Mouse (Mus musculus) common myeloid progenitor, adult 5-6 weeks (primary cell): ENCODE data around the gene Pou6f1. TPM values are rescaled to one million over a fixed set of nuclear protein-coding genes. Genes with fewer than 3 reads are reported as not detected.
"Not testable (repeated sequence)": the region's sequence is repeated elsewhere in the genome, so short reads cannot be mapped to it uniquely, and the experiment has no call there.

Experiments used
- ATAC-seq: replicated peaks from 2 replicates; pipeline ENCODE4 v1.8.0; 2016; ENCODE audit warnings: low read depth, mild to moderate bottlenecking, moderate TSS enrichment, inconsistent platforms; ENCODE audit not compliant: poor library complexity, severe bottlenecking
- total RNA-seq: library from RNA; stranded (forward); fragments of 200-1000, 187-1606 nt; gene quantifications from 2 replicates; pipeline ENCODE4 v1.2.3, GENCODE M21; 2017

Pou6f1 gene
- total RNA-seq, 1 experiment from 2014 or later = 1.4 TPM

DNA sequence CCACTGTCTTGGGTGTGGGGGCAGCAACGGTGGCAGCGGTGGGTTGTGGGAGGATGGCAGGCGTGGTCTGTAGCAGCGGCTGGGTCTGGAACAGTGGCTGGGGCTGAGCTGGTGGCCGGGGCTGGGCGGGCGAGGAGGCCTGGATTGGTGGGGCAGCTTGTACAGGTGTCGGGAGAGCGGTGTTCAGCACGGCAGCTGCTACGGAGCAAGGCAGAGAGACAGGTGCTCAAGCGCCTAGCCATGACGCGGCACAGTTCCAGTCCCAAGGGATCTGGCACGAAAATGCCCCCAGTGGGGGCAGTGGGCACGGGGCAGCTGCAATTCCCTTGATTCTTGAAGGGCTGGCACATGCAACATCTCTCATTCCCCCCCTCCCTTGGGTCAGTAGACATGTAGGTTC lies 13.9 kb downstream of the Pou6f1 start:
- ATAC-seq = no peak

DNA sequence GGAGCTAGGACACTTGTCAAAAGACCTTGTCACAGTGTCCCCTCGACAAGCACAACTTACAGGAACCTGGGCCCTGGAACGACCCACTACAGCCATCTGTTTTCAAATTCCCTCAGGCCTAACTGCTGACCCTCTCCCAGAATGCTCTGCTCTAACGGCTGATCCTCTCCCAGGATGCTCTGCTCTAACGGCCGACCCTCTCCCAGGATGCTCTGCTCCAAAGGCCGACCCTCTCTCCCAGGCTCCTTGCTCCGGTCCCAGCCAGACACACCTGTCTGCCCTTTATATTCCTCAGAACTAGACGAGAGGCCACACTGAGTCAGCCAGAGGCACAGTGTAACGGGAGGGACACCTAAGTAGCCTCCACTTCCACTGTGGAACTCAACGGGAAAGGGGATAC lies 19.7 kb downstream of the Pou6f1 start:
- ATAC-seq = no peak

DNA sequence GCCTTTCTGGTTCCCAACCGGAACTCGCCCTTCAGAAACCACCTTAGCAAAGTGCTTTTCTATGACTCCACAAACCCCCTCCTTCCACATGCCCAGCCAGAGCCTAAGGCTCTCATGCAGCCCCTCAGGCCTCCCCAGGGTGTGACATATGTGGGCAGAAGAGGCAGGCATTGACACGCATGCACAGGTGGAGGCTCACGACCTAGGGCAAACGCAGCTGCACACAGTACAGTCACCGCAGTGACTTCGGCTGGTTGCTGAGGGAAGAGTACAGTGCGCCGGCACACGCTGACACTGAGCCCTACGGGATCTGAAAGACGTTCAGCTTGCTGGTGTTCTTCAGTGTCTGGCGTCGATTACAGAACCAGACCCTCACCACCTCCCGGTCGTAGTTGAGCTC lies 21.8 kb downstream of the Pou6f1 start:
- no peak for ATAC-seq

GRCm38 (mm10) chr15:100576810-100577209 lies 23.0 kb downstream of the Pou6f1 start:
- ATAC-seq = no peak

- no peak for ATAC-seq
Observed at GRCm38 (mm10) chr15:100576392-100576791, 23.4 kb downstream of the Pou6f1 start.

DNA sequence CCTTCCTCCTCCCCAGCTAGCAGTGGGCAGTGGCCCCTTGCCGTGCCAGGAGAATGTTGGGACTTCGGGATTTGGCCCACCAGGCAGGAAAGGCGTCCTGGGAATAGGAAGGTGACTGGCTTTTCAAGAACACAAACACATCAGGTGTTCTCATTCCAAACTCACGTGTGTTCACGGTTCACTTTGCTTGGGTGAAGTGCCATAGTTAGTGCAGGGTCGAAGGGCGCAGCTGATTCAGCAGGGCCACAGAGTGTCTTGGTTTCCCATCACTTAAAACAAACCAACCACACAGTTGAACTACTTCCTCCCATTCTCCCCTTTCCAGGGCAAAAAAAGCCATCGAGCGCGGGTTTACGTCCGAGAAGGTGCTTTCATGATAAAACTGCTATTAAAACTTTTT lies 24.4 kb downstream of the Pou6f1 start:
- ATAC-seq = no peak

DNA sequence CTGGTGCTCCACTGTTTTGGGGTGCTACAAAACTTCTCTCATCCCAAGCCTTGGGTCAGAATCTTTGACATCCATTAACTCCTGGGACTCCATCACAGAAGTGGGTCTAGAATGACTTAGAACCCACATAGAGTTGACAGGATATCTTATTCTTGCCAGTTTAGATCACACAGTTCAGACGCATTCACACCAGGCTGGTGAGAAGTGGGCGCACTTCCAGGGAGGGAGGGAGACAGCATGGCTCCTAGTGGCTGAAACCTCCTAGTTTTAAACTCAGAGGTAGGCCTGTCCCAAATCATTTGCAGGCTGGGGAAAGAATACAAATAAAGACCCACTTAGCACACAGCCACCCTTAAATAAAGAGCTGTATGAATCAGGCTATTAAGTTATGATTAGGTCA lies 25.4 kb downstream of the Pou6f1 start:
- 0 out of 2 replicates have a peak, but pooled peaks have one; percentile 39 for ATAC-seq

DNA sequence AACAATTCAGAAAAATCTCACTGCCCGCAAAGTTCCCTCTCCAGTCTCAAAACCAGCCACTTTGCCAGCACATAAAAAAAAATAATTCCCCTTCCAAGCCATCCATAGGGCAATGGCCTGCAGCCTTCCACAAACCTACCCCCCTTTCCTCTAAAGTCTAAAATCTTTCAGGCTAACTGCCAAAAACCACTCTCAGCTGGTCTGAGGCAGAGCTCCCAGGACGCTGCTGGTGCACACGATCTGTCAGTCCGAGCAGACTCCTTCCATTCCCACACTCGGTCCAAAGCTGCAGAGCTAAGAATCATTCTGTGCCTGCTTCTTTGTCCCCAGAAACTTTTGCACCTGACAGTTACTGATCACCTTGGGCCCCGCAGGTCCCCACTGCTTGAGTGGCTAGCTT lies 25.8 kb downstream of the Pou6f1 start:
- ATAC-seq = no peak

- ATAC-seq = no peak
Observed at GRCm38 (mm10) chr15:100569239-100569638, 30.5 kb downstream of the Pou6f1 start.

DNA sequence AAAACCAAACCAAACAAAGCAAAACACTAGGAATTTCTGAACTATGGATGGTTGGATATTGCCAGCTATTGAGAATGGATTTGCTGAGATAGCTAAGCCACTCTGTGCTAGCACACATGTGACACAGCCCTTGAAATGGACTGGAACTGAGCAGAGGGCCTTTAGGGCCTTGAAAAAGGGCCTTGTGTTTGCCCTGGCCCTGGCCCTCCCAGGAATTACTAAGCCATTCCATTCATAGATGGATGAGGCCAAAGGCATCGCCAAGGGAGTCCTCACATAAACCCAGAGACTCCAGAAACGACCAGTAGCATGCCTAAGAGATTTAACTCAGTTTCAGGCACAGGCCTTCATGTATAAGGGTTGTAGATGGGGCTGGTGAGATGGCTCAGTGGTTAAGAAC lies 33.3 kb downstream of the Pou6f1 start:
- no peak for ATAC-seq

GRCm38 (mm10) chr15:100557705-100558433 lies 41.9 kb downstream of the Pou6f1 start:
- ATAC-seq = no peak; the same call in 1 of the 2 replicates

GRCm38 (mm10) chr15:100556378-100556777 lies 43.4 kb downstream of the Pou6f1 start:
- ATAC-seq = no peak

GRCm38 (mm10) chr15:100555965-100556364 lies 43.8 kb downstream of the Pou6f1 start:
- ATAC-seq = no peak

DNA sequence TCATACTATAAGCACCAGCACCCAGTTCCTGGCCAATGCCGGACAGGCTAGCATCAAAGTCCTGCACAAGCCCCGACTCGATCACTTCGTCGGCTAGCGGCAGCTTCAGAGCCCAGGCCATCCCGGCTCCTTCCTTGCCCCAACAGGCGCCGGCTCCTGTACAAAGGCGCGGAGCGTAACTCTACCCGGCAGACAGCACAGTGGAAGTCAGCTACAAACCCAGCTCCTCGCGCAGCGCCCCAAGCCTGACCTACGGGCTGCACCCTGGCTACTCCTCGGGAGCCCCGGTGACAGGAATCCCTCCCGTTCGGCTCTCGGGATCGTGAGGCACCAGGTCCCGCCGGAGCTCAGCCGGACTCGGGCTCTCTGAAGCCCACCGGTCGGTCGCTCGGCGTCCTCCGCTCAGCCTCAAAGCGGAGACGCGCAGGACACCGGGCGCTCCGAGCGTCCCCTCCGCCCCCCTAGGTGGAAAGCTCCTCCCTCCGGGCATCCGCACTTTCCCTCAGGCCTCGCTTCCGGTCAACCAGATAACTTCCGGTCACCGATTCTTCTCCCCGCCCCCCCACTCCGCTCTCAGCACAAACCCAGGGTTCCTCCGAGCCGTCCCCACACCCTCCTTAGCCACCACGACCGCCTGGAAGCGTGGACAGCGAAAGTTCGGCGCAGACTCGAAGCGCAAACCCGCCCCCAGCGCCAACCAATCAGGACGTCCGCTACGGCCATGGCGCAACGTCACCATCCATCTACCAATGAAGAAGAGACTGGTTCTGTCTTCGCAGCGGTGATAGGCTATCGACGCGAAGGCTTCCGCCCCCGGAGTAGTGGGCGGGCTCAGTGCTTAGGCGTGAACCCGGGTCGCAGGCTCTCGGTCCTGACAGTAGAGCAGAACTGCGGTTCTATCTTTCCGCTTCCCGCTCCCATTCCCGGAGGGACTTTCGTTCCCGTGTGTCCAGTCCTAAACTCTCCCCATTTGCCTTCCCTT lies 48.2 kb downstream of the Pou6f1 start, which contains the start of gene Tfcp2:
Gene Tfcp2, minus strand, starts transcription at position 683 of the 982 bp plus-strand sequence.
- ATAC-seq = peak; percentile 99

GRCm38 (mm10) chr15:100550280-100550679 lies 49.5 kb downstream of the Pou6f1 start:
- ATAC-seq = no peak

- ATAC-seq = not testable (repeated sequence)
Observed at GRCm38 (mm10) chr15:100543651-100544030, 56.1 kb downstream of the Pou6f1 start.

DNA sequence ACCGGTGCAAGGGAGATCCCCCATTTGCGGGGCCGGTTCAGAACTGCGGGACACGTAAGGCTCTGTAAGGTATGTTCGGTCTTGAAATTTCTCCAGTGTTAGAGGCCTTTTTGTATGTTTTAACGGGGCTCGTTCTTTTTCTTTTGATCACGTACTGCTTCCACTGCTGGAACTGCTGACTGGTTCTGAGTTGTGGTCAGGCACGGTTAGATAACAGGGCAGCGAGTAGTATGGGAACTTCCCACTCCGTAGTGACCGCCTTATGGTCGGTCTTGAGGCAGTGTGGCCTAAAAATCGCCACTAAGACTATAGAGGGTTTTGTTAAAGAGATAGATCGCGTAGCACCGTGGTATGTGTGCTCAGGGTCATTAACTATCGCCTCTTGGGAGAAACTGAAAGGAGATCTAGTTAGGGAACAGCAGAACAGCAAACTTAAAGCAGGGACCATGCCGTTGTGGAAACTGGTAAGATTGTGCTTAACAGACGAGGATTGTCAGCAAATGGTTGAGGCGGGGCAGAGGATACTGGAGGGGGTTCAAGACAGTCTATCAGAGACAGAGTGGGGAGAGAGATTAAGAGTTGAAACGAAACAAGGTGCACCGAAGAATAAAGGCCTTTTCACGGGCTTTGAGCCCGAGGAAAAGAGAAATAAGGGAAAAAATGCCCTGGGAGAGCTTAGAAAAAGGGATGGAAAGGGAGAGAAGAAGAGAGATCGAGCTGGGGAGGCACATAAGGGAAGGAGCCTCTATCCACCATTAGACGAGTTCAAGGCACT lies 56.7 kb downstream of the Pou6f1 start:
- ATAC-seq = not testable (repeated sequence)

DNA sequence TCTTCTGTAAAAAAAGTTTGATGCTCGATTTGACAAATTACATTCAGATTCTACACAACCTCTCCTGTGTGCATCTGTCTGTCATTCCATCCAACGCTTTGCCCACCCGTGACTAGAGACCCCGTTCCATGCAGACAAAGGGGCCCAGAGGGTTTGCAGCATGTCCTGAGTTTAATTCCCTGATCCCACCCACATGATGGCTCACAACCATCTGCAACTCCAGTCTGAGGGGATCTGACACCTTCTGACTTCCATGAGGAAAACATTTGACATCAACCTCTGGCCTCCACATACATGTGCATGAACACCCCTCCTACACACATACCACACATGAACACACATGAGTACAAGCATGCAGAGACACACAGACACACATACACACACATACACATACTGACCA lies 58.4 kb downstream of the Pou6f1 start:
- ATAC-seq = no peak

GRCm38 (mm10) chr15:100541001-100541400 lies 58.8 kb downstream of the Pou6f1 start:
- ATAC-seq = not testable (repeated sequence)

DNA sequence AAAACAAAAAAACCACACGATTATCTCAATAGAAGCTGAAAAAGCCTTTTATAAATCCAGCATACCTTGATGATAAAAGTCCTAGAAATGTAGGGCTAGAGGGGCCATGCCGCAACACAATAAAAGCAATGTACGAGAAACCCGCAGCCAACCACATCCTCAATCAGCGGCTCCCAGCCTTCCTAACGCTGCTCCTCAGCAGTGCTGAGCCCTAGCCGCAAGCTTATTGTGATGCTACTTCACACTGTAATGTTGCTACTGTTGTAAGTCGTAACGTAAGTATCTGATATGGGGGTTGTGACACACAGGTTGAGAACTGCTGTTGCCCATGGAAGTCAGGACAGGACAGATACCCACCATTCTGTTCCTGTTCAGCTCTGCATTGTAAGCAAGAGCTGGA lies 60.4 kb downstream of the Pou6f1 start:
- ATAC-seq = 0 out of 2 replicates have a peak, but pooled peaks have one; percentile 36
